9 mouse cellular contexts compared by ENCODE assay signal in genomic region chr3:153835455-153836086, GRCm38 (mm10). TPM values are rescaled to one million over a fixed set of nuclear protein-coding genes. Genes with fewer than 3 reads are reported as not detected.
DNase-seq lines count a peak whose midpoint lies in the region; ATAC-seq lines count a peak whose summit lies in the region.
"Had no signal": no experiment of that assay in that cellular context is flagged by ENCODE, and none has a peak within 500 bp of the region (broad histone marks: within the 10 kb centered on the region; RNA-seq: fewer than 3 reads in every experiment).

No protein-coding gene starts in this region.

- H3K9me3 ChIP-seq in embryonic facial prominence, embryonic 11.5 days (replicated peaks; ENCODE audit: control insufficient read depth, low read length) = no peaks in the 10 kb centered on the region
- H3K9me3 ChIP-seq in heart, embryonic 11.5 days (replicated peaks; ENCODE audit: control insufficient read depth, low read length) = no peaks in the 10 kb centered on the region
- peaks cover 5% of the 10 kb centered on the region; the same call in 1 of the 2 replicates for H3K9me3 ChIP-seq in liver, embryonic 13.5 days (replicated peaks)
- H3K9me3 ChIP-seq: embryonic facial prominence, embryonic 15.5 days had no signal

- no peaks in the 10 kb centered on the region for H3K4me1 ChIP-seq in embryonic facial prominence, embryonic 11.5 days (ENCODE audit: control insufficient read depth, insufficient read depth, low read length)
- peaks cover 2% of the 10 kb centered on the region; the same call in 1 of the 2 replicates for H3K4me1 ChIP-seq in heart, embryonic 11.5 days (ENCODE audit: control insufficient read depth, insufficient read depth, low read length)
- peaks cover 55% of the 10 kb centered on the region for H3K4me1 ChIP-seq in liver, embryonic 13.5 days (replicated peaks)
- H3K4me1 ChIP-seq: embryonic facial prominence, embryonic 15.5 days had no signal

- DNase-seq in CD4-positive helper T cell, adult 2 months (ENCODE audit: low read depth, low spot score) = peak; percentile 58
- peak; percentile 87 for DNase-seq in adrenal gland, postnatal 10 days
- peak; percentile 78 for DNase-seq in embryonic facial prominence, embryonic 11.5 days (ENCODE audit: low spot score)
- DNase-seq in kidney, postnatal 14 days = peak; percentile 84
- peak; percentile 73 for DNase-seq in liver, embryonic 13.5 days
- DNase-seq in ovary, adult 18-20 months (ENCODE audit: low spot score) = peak; percentile 56
- DNase-seq in thymus, adult 18-20 months = peak; percentile 27

- no peaks in the 10 kb centered on the region for H3K36me3 ChIP-seq in embryonic facial prominence, embryonic 11.5 days (replicated peaks; ENCODE audit: control insufficient read depth, insufficient read depth, low read depth, low read length)
- no peaks in the 10 kb centered on the region for H3K36me3 ChIP-seq in heart, embryonic 11.5 days (ENCODE audit: control insufficient read depth, insufficient read depth, low read length)
- no peaks in the 10 kb centered on the region for H3K36me3 ChIP-seq in liver, embryonic 13.5 days
- H3K36me3 ChIP-seq: embryonic facial prominence, embryonic 15.5 days had no signal

- H3K4me3 ChIP-seq in embryonic facial prominence, embryonic 11.5 days (ENCODE audit: low read depth, low read length) = no peak overlapping the region
- H3K4me3 ChIP-seq in heart, embryonic 11.5 days (ENCODE audit: low read depth, low read length) = no peak overlapping the region
- no peak overlapping the region for H3K4me3 ChIP-seq in liver, embryonic 13.5 days (replicated peaks)
- H3K4me3 ChIP-seq: embryonic facial prominence, embryonic 15.5 days had no signal

- no peak overlapping the region for H3K27ac ChIP-seq in embryonic facial prominence, embryonic 11.5 days (replicated peaks; ENCODE audit: low read depth, low read length)
- no peak overlapping the region for H3K27ac ChIP-seq in heart, embryonic 11.5 days (ENCODE audit: low read depth, low read length)
- H3K27ac ChIP-seq in liver, embryonic 13.5 days = peak overlapping the region; percentile 48
- H3K27ac ChIP-seq: embryonic facial prominence, embryonic 15.5 days had no signal

- no peak for ATAC-seq in embryonic facial prominence, embryonic 11.5 days (replicated peaks; ENCODE audit: insufficient number of reproducible peaks, low FRiP score, low TSS enrichment, low read depth)
- ATAC-seq in heart, embryonic 11.5 days (replicated peaks; ENCODE audit: insufficient number of reproducible peaks, low FRiP score, low TSS enrichment) = peak; percentile 63; the same call in 1 of the 2 replicates
- peak; percentile 14; the same call in 1 of the 2 replicates for ATAC-seq in liver, embryonic 13.5 days (ENCODE audit: low read depth)

- no peak overlapping the region for H3K9ac ChIP-seq in embryonic facial prominence, embryonic 11.5 days (replicated peaks; ENCODE audit: low read length)
- H3K9ac ChIP-seq in heart, embryonic 11.5 days (ENCODE audit: low read depth, low read length) = no peak overlapping the region
- H3K9ac ChIP-seq in liver, embryonic 13.5 days = peak overlapping the region; percentile 7; the same call in 1 of the 2 replicates
- H3K9ac ChIP-seq: embryonic facial prominence, embryonic 15.5 days had no signal

- 58% methylated on average over 7 of the region's 7 CpGs for WGBS in embryonic facial prominence, embryonic 11.5 days
- 60% methylated on average over 7 of the region's 7 CpGs for WGBS in heart, embryonic 11.5 days (ENCODE audit: insufficient replicate concordance)
- 35% methylated on average over 7 of the region's 7 CpGs for WGBS in liver, embryonic 13.5 days (ENCODE audit: insufficient replicate concordance)

- no peaks in the 10 kb centered on the region for H3K27me3 ChIP-seq in embryonic facial prominence, embryonic 11.5 days (ENCODE audit: control insufficient read depth, insufficient read depth, low read length)
- no peaks in the 10 kb centered on the region for H3K27me3 ChIP-seq in heart, embryonic 11.5 days (ENCODE audit: control insufficient read depth, insufficient read depth, low read length)
- no peaks in the 10 kb centered on the region for H3K27me3 ChIP-seq in liver, embryonic 13.5 days
- H3K27me3 ChIP-seq: embryonic facial prominence, embryonic 15.5 days had no signal

- no peak overlapping the region for H3K4me2 ChIP-seq in embryonic facial prominence, embryonic 11.5 days (ENCODE audit: low read depth, low read length)
- H3K4me2 ChIP-seq in heart, embryonic 11.5 days = no peak overlapping the region
- H3K4me2 ChIP-seq in liver, embryonic 13.5 days = no peak overlapping the region
- H3K4me2 ChIP-seq: embryonic facial prominence, embryonic 15.5 days had no signal

RNA-seq across cellular contexts. Expression of gene Asb17, which starts 8.4 kb away (rescaled TPM):
- not detected for total RNA-seq in adrenal gland, postnatal 10 days (2021)
- 0.34 TPM in 1 of 2 replicates, not detected in the other for polyA plus RNA-seq in embryonic facial prominence, embryonic 11.5 days (2014; fragmentation: Nextera tagmentation; extraction: Ambion mirVana)
- 1.4 and 2.7 TPM in 2 replicates for polyA plus RNA-seq in heart, embryonic 11.5 days (2014; fragmentation: Nextera tagmentation; extraction: Ambion mirVana)
- polyA plus RNA-seq in liver, embryonic 13.5 days (2015; fragmentation: Nextera tagmentation; extraction: Ambion mirVana) = 6.4 TPM in 2 replicates

Comparison
In these comparisons a context has a peak if more than half of its experiments do, and no peak if none do; other contexts are left out.
1. DNase-seq: peak in every context shown above with its lines; median percentile 87 in adrenal gland, postnatal 10 days; 84 in kidney, postnatal 14 days; 78 in embryonic facial prominence, embryonic 11.5 days; 73 in liver, embryonic 13.5 days; 58 in CD4-positive helper T cell, adult 2 months; 56 in ovary, adult 18-20 months; 27 in thymus, adult 18-20 months.